Mouse (Mus musculus) erythroblast, embryonic 14.5 days (primary cell): ENCODE data around the gene Hnrnph3.

Source experiments
- GATA1 ChIP-seq: IDR thresholded peaks from 2 replicates; pipeline ENCODE4 v1.6.1; 2012; ENCODE audit warnings: low read length, inconsistent platforms, mixed read lengths
- TAL1 ChIP-seq: IDR thresholded peaks from 3 replicates; pipeline ENCODE4 v1.6.1; 2012; ENCODE audit warnings: low read length, inconsistent platforms, mixed read lengths

- no peak for TF ChIP-seq TAL1
- no peak for TF ChIP-seq GATA1
These were observed 37.2 kb upstream of the Hnrnph3 start for GRCm38 (mm10) chr10:63061266-63061665.
